Mouse (Mus musculus) urinary bladder, postnatal 4 days (tissue): ENCODE measurements around the gene Gm49383.
A peak's percentile ranks its signal among the peaks of the same experiment; 100 is the strongest.

Source experiments
- DNase-seq, 2 experiments: peaks; one replicate each; pipeline ENCODE4 v3.0.0; 2021 to 2022; ENCODE audit warnings: low spot score in 2 of 2

The Gm49383 gene

GRCm38 (mm10) chr12:69196444-69197377 lies at the start of gene Gm49383:
TSS of gene Gm49383 (minus strand) at chr12:69197104.
- peak; percentile 64 to 76 for DNase-seq

GRCm38 (mm10) chr12:69241771-69242431 lies 45.0 kb upstream of the Gm49383 start:
- peak; percentile 63 to 73 for DNase-seq

- DNase-seq = no peak
Measured at GRCm38 (mm10) chr12:69241405-69241770, 44.5 kb upstream of the Gm49383 start.

DNA sequence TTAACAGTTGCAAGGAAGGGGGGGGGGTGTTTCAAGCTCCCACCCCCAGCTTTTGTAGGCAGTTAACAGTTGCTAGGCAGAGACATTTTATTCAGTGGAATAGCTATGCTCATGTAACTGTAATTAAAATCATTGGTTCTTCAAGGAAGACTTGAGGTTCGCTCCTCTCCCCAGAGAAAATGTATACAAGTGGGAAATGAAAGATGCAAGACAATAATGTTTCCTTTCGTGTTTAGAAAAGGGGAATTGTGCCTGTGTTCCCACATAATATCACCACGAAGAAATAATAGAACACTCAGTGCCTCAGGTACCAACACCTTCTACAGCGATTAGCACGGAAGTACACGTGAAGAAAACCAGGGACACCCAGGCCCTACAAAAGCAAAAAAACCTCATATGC lies 44.0 kb upstream of the Gm49383 start, which contains the start of gene Klhdc1:
Klhdc1 (plus strand) TSS at position 301 of the 400 bp plus-strand sequence.
- DNase-seq = no peak

- DNase-seq = no peak
Measured at GRCm38 (mm10) chr12:69238284-69238683, 41.4 kb upstream of the Gm49383 start.

DNA sequence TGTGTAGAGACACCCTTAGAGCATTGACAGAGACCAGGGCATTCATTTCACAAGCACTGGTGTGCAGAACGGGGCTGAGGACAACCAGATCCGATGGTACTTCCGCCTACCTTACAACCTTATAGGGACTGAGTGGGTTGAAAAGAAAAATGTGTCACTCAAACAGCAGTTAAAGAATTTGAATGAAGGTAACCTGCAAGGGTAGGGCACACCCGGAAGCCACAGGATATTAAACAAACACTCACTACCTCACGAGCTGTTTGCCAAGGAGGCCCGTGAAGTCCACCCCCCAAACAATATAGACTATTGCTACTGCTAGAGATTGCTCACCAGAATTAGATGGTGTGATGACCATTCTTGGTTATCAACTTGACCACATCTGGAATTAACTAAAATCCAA lies 38.9 kb upstream of the Gm49383 start:
- DNase-seq = no peak

- DNase-seq = no peak
Measured at GRCm38 (mm10) chr12:69229251-69229650, 32.3 kb upstream of the Gm49383 start.

GRCm38 (mm10) chr12:69227776-69228466 lies 31.0 kb upstream of the Gm49383 start, which contains the start of gene Pole2:
TSS of gene Pole2 (minus strand) at chr12:69228195.
- peak; percentile 89 to 92 for DNase-seq

GRCm38 (mm10) chr12:69220613-69221277 lies 23.8 kb upstream of the Gm49383 start:
- DNase-seq = no peak

DNA sequence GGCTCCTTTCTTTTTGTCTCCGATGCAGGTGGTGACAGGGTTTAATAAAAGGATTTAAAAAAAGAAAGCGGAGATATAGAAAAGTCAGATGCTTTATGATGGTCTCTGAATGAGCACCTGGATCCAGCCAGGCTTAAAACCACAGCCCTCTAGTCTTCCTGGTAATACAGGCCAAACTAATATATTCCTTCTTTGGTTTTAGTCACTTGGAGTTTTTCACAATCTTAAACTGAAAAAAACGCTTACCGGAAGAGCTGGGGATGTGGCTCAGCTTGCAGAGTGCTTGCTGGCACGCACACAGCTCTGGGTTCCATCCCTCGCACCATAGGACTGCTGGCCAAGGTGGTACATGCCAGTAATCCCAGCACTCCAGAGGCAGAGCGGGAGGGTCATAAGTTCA lies 19.7 kb upstream of the Gm49383 start:
- peak in 1 of 2 experiments; percentile 7 for DNase-seq

- DNase-seq = peak; percentile 23 to 64
Measured at GRCm38 (mm10) chr12:69215000-69215785, 18.3 kb upstream of the Gm49383 start.

DNA sequence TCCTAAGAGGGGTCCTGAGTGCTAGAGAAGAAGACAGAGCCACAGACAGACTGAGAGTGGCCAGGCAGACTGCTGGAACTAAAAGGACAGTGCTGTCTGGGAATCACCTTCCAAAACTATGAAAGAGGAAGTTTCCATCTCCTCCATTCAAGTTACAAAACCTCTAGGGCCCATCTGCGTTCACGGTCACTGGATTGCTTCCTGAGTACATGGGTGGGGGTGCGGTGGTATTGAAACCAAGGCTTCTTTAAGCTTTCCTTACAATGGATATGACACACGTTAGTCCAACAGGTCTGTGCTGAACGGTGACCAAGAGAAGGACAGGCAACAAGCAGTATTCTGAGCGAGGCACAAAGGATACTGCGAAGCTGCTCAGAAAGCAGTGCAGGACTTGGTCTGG lies 17.5 kb upstream of the Gm49383 start:
- no peak for DNase-seq

DNA sequence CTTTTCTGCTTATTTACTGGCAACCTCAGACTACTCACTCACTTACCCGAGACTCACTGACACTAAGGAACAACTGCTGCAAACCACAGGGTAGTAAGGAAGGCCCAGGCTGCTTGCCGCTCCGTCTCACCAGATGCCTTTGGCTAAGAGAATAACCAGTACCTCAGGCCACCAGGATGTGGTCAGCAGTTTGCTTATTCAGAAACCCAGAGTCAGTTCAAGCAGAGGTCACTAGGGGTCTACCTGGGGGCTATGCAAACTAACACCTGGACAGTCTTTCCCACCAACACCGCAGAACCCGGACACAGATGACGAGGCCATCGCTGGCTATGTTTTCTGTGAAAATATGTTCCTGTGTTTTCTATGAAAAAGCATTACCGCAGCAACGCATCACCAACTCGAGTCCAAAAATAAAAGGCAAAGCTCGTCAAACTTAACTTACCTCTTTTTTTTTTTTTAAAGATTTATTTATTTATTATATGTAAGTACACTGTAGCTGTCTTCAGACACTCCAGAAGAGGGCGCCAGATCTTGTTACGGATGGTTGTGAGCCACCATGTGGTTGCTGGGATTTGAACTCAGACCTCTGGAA lies 16.4 kb upstream of the Gm49383 start:
- DNase-seq = no peak

DNA sequence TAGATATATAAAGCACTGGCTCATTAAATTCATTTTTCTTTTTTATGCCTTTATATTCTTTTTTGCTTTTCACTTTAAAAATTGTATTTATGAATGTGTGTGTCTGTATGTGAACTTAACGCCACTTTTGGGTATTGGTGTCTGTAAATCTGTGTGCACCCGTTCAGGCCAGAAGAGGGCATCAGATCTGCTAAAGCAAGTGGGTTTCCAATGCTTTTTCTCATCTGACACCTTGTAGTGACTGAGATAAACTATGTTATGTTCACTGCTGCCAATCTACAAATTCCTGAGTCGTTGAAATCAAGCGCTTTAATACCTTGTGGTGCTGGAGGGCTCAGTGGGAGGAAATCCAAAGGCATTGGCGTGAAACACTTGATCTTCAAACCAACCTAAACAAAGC lies 14.2 kb upstream of the Gm49383 start:
- DNase-seq = peak in 1 of 2 experiments; percentile 35

- DNase-seq = peak in 1 of 2 experiments; percentile 19
Measured at GRCm38 (mm10) chr12:69210056-69210979, 13.4 kb upstream of the Gm49383 start.

- DNase-seq = no peak
Measured at GRCm38 (mm10) chr12:69208520-69208919, 11.6 kb upstream of the Gm49383 start.

- no peak for DNase-seq
Measured at GRCm38 (mm10) chr12:69207926-69208325, 11.0 kb upstream of the Gm49383 start.

DNA sequence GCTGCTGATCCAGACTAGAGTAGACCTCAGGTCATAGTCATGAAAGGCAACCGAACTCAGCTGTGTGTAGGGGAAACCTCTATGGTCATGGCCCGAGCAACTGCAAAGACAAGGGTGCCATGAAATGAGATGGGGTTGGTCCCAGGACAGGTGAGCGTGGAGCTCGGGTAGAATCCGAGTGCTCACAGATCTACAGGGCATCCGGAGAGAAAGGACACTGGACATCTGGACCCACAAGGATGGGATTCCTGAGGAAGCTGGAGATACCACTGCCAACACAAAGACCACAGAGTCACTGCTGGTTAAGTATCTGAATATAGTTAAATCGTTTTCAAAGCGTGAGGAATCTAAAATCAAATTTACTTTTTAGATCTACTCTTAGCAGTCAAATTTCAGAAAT lies 10.5 kb upstream of the Gm49383 start:
- no peak for DNase-seq
